Mouse (Mus musculus): ENCODE data around the gene Cnnm2.

Gene Cnnm2

GRCm38 (mm10) chr19:46799903-46800583 lies 38.6 kb downstream of the Cnnm2 start:
- DNase-seq (ENCODE audit: low spot score in 2 of 2), result no peak

DNA sequence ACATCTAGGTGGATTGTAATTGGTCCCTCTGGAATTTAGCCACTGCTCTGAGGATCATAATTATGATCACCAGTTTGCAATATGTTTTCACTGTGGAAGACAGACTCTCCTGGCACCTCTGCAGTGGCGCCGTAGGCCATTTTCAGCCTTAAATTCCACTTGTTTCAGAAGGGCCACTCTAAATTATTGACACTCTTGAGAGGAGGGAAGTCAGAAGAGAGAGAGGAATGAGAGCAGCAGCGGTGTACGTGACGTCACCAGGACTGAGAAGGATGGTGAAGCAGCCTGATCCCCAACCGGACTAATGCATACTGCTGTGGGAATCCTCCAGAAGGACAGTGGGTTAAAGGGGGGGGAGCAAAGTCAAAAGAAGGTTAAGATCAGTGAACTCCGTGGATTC lies 40.1 kb downstream of the Cnnm2 start:
- DNase-seq (ENCODE audit: low spot score in 2 of 2), result no peak

DNA sequence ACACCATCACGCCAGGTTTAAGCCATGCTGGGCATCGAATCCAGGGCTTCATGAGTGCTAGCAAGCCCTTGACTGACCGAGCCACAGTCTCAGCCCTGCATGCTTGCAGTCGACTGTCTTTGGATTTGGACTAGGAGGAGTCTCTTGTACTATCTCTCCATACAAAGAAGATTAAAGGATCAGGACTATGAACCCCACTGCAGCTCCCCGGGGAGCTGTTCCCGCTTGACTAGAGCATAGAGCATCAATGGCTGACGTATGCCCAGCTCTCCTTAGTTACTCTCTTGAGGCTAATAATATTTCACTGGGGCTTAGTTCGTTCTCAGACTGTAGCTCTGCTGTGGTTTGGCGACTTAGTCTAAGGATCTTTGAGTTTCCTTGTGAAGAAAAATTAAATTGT lies 40.9 kb downstream of the Cnnm2 start:
- DNase-seq (ENCODE audit: low spot score in 2 of 2), result no peak

GRCm38 (mm10) chr19:46803732-46804131 lies 42.3 kb downstream of the Cnnm2 start:
- DNase-seq (ENCODE audit: low spot score in 2 of 2), result no peak

- DNase-seq (ENCODE audit: low spot score in 2 of 2), result peak; percentile 18 to 28
Measured at GRCm38 (mm10) chr19:46804751-46805150, 43.4 kb downstream of the Cnnm2 start.

DNA sequence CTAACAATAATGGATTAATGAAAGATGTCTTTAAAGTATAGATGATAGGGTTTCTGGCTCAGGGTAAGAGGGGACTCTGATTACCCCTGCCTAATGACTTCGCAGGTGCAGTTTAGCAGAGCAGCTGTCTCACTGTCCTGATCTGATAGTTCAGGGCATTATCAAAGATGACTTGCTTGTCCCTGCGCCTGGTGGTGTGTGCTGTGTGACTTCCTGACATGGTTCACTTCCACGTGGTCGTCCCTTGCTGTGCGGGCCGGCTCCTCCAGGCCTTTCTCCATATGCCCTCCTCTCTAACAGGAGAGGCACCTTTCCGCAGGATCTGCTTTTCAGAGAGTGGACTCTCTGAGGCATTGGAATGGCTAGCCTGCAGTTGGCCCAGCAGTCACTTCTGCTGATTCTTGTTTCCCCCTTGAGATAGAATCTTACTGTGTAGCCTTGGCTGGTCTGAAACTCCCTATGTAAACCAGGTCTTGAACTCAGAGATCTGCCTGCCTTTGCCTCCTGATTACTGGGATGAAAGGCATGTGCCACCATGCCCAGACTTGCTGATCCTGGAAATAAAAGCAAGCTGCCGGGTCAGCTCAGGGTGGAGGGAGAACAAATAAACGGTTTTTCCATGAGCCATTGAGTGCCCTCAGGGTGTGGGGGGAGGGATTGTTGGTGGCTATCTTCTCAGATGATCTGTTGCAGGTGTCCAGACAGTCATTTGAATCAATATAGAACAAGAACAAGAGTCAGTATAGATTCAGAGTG lies 44.7 kb downstream of the Cnnm2 start:
- DNase-seq (ENCODE audit: low spot score in 2 of 2), result no peak

DNA sequence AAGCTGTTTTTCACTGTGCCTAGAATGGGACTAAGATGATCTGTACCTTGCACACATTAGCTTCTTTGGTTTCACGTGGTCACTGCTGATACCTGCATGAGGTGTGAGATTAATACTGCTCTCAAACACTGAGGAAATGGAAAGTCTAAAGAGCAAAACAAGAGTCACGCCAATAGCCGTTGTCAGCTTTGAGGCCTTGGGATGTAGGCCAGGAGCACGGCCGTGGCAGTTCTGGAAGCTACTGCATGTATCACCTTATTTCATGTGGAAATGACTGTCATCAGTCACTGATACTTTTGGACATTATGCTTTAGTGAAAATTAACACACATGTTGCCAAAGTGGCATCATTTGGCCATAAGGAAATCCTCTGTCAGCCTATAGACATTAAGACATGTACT lies 46.9 kb downstream of the Cnnm2 start:
- DNase-seq (ENCODE audit: low spot score in 2 of 2), result no peak

DNA sequence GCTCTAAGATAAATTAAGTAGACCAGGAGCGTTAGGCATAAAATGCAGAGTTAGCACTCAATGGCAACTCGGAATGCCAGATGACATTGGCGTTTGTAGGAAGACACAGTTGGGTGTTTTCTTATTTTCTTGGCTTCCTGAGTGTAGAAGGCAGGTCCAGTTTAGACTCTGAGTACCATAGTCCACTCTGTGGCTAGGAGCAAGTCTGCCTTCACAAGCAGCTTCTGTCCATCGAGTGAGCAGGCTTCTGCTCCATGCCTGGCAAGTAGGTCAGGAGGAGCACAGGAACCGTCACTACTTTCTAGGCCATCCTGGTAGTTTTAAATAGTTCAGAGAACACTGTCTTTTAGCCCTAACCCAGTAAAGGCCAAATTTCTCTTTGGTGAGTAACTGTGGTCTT lies 47.6 kb downstream of the Cnnm2 start:
- DNase-seq (ENCODE audit: low spot score in 2 of 2), result no peak

DNA sequence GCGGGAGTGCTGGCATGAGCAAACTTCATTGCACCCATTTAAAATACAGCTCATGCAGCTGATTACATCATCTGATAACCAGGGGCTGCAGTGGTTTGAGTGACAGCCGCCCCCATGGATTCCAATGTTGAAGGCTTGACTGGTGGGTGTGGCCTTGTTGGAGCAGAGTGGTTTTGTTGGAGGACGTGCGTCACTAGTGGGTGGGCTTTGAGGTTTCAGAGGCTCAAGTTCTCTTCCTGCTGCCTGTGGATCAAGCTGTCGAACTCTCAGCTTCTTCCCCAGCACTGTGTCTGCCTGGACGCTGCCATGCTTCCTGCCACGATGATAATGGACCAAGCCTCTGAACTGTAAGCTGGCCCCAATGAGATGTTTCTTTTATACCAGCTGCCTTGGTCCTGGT lies 57.9 kb downstream of the Cnnm2 start:
- no peak for DNase-seq (ENCODE audit: low spot score in 2 of 2)

DNA sequence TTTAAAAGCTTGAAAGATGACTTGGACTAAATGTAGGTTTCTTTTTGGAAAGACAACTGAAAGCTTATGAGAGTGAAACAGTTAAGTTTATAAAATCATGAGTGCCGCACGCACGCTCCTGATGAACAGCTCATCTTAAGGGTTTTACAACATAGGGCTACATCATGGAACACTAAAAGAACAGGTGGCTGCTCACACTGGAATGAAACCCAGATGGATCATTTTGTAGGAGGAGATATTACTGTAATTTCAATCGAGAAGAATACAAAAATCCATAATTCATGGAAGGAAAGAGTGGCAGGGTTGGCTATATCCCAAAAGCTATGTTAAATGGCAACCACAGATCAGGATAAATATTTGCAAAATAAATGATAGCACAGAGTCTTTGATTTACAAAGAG lies 61.1 kb downstream of the Cnnm2 start:
- no peak for DNase-seq (ENCODE audit: low spot score in 2 of 2)

DNA sequence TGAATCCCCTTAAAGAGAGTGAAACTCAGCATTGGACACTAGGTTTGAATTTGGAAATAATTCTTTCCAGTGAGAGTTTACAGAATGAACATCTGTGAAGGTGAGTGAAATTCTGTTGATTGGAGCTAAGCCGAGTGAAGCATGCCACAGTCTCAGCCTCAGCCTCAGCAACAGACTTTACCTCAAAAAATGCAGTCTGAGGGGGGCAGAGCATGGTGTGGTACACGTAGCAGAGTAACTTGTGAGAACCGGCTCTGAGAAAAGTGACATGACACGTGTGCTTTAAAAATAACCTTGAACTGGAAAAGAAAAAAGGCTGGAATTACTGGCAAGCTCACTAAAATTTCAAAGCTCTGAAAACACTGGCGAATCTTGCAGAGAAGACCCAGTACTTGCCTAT lies 62.4 kb downstream of the Cnnm2 start:
- no peak for DNase-seq (ENCODE audit: low spot score in 2 of 2)

DNA sequence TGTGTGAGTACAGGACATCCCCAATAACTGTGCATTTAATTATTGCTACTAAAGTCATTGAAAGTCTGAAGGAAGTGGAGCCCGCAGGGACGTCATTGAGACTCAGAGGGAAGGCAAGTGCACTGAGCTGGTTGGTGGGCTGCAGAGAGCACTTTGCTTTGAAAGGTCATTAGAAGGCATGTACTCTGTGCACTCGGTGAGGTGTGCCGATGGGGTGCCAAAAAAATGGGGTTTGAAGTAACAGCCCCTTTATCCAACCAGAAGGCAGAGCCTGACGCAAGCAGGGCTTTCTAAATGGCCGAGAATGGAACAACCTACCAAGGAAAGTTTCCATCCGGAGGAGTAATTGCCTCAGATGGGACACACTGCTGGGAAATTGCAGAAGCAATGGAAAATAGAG lies 63.5 kb downstream of the Cnnm2 start:
- no peak for DNase-seq (ENCODE audit: low spot score in 2 of 2)

DNA sequence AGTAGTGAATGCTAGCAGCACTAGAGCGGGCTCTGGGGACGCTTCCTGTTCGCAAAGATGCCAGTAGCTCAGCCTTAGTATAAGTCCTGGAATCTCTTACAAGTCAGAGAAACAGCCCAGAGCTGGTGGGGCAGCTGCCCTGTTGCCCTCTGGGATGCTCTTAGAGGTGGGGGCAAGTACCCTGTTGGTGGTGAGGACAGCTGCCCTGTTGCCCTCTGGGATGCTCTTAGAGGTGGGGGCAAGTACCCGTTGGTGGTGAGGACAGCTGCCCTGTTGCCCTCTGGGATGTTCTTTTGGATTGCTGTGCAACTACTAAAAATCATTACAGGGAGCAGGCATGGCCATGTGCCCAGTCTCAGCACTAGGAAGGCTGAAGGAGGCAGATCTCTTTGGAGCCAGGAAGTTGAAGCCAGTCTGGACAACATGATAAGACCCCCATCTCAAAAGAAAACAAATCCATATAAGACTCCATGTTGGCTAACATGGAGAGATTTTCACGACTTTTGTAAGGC lies 66.3 kb downstream of the Cnnm2 start:
- no peak for DNase-seq (ENCODE audit: low spot score in 2 of 2)

DNA sequence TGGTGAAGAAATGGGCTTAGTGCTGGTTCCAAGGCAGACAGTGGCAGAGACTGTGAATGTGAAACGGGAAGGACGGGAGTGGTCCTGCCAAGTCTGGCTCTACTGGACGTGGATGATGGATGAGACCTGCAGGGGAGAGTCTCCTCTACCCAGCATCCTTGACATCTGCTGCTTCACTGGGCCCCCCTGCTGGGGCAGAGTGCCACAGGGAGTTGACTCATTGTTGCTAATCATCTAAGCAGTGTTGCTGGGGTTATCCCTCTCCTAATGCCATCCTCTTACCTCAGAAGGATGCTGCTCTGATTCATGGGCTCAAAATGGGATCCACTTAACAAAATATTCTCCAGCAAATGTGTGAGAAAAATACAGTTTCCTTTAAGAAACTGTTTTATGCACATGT lies 67.6 kb downstream of the Cnnm2 start:
- peak in 1 of 2 experiments; percentile 33 for DNase-seq (ENCODE audit: low spot score in 2 of 2)

GRCm38 (mm10) chr19:46831381-46831780 lies 70.0 kb downstream of the Cnnm2 start:
- no peak for DNase-seq (ENCODE audit: low spot score in 2 of 2)

DNA sequence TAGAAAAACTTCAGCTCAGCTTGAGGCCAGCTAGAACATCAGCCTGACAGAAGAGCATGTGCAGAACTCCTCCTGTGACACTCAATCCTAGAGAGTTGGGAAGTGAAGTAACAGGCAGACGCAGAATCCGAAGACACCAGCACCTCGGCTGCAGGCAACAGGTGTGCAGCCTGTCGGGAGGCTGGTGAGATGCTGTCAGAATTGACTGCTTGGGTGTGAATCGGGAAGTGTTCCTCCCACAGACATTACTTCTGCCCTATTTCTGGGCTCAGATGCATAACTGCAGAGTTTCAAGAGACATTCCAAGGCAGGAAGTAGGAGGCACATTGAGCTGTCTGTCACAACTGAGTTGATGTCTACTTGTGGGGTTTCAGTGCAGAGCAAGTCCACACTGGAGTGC lies 72.9 kb downstream of the Cnnm2 start:
- peak; percentile 31 to 49 for DNase-seq (ENCODE audit: low spot score in 2 of 2)

DNA sequence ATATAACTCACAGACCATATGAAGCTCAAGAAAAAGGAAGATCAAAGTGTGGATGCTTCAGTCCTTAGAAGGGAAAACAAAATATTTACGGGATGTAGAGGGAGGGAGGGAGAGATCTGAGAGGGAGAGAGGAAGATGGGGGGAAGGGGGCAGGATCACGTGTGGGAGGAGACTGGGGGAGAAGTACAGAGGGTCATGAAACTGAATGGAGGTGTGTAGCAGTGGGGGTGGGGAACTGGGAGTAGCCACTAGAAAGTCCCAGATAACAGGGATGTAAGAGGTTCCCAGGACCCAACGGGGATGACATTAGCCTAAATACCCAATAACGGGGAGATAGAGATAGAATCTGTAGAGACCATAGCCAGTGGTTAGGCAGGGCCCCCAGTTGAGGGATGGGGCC lies 73.9 kb downstream of the Cnnm2 start:
- DNase-seq (ENCODE audit: low spot score in 2 of 2), result no peak

GRCm38 (mm10) chr19:46836085-46836484 lies 74.7 kb downstream of the Cnnm2 start:
- DNase-seq (ENCODE audit: low spot score in 2 of 2), result no peak

DNA sequence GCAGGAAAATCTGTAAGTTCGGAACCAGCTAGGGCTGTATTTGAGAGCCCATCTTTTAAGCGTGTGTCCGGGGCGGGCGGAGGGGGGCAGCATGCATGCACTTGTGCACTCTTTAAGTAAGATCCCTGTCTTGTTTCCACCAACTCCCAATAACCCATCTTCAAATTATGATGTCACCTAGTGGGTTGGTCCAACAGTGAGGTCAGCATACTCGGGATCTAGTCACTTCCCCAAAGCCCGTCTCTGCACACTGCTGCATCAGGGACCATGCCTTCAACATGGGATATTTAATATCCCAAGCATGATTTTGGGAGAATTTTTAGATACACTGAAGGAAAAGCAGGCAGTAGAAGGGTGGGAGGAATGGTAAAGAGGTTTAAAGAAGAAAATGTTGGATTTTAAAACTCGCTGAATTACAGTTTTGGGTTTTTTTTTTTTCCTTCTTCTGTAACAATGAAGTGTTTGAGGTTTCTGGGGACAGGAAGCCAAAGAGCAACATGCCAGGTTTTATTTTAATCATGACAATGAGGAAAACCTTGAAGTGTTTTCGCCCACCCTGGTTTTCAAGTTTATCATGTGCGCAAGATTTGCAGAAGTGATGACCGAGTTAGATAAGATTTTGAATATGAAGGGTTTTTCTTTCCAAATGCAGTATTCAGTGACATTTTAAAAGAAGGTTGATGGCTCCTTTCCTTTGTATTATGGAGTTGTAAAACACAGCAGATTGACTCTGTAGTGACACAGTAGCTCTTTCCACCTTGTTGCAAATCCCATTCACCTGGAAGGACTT lies 76.1 kb downstream of the Cnnm2 start:
- no peak for DNase-seq (ENCODE audit: low spot score in 2 of 2)

DNA sequence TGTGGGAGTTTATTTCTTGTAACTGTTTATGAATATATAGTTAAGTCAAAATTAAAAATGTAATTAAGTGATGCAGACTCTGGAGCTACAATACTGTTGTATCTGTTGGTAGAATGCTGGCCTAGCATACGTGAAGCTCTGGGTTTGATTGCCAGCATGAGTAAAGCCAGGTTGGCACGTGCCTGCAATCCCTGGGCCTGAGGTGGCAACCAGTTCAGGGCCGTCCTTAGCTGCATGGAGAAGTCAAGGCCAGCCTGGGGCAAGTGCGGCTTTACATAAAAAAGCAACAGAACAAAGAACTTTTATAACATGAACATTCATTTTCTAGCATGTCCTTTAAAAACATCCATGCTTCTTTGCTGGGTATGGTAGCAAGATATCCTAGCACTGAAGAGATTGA lies 79.6 kb downstream of the Cnnm2 start:
- no peak for DNase-seq (ENCODE audit: low spot score in 2 of 2)

DNA sequence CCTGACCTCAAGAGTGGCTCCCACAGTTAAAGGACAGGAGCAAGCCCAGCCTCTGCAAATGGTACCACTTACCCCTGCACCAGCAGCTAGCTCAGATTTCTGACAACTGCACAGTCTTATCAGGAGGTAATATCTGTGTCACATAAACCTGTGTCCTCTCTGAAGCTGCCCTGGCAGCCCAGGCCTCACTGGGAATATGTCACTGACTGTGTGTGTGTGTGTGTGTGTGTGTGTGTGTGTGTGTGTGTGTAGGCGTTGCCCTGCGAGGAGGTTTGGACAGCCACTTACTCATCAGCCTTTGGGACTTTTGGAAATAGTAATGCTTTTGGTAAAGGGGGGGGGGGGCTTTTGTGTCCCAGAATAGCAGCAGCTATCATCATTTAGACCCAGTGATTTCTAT lies 81.6 kb downstream of the Cnnm2 start:
- DNase-seq (ENCODE audit: low spot score in 2 of 2), result no peak

DNA sequence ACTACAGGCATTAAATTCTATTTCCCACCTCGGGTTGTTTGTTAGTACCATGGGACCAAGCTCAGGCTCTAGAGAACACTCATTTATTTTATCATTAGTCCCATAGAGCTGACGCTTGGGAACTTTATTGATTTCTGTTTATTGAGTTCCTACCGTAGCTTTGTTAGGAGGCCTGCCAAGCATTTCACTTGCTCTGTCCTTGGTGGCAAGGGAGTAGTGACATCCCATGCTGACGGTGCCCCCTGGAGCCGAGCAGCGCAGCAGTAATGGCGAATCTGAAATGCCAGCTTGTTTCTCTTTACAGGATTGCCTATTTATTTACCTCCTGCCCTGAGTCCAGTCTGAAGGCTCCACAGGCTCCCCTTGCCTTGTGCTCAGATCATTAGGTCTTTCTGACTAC lies 84.7 kb downstream of the Cnnm2 start:
- DNase-seq (ENCODE audit: low spot score in 2 of 2), result no peak

DNA sequence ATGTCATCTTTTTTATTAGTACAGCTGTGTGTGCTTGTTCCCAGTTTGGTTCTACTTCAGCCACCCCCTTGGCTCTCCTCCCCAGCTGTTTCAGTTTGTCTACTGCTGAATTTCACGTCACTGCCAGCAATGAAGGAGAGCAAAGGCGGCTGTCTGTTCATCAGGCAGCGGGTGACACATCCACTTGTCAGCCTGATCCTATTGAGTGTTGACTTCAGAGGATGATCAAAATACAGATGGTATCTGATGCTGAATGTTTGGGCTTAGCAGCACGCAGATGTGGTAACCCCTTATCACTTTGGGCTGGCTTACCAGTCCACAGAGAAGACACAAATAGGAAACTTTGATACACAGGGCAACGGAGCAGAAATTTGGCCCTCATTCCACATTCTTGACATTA lies 85.1 kb downstream of the Cnnm2 start:
- DNase-seq (ENCODE audit: low spot score in 2 of 2), result no peak

Data from right cerebral cortex, adult 2 months (tissue).